Mouse (Mus musculus) CH12F3 (cell line): Measurements from ENCODE around the gene Gpr156.
"Not testable (repeated sequence)": the region's sequence is repeated elsewhere in the genome, so short reads cannot be mapped to it uniquely, and the experiment has no call there.

ENCODE experiments used
- in situ Hi-C: fragments of 300-500 bp; cut with MboI; formaldehyde crosslinking; loops from 2 replicates; pipeline ENCODE4 v1.14.3; 2020; ENCODE audit warnings: low sequenced_read_pairs

The Gpr156 gene

GRCm38 (mm10) chr16:37990553-37991344, 74.5 kb downstream of the Gpr156 start:
- in situ Hi-C loops, result loop anchor here (25.0 kb wide), 1 partner anchor 197 kb away; no protein-coding TSS in a partner anchor

- in situ Hi-C loops, result loop anchor here (25.0 kb wide), 1 partner anchor 194 kb away; no protein-coding TSS in a partner anchor
These were observed 76.5 kb downstream of the Gpr156 start for GRCm38 (mm10) chr16:37992806-37993205.

DNA sequence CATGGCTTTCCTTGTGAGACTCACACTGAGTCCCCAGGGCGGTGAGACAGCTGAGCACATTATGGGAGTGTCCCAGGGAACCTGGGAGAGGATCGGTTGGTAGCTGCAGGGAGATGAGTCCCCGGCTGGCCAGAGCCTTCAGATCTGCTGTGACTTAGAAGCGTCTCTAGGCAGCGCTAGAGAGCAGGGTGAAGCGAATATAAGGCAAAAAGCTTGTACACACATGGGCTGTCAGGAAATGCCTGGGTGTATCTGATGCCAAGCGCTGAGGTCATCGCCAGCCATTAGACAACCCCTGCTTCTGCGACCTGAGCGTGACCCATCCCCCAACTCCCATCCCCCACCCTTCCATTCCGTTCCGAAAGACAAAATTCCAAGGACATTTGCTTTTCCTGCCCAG, 78.4 kb downstream of the Gpr156 start:
- in situ Hi-C loops, result loop anchor here (25.0 kb wide), 1 partner anchor 193 kb away; no protein-coding TSS in a partner anchor

GRCm38 (mm10) chr16:37997771-37998170, 81.5 kb downstream of the Gpr156 start:
- in situ Hi-C loops, result loop anchor here (25.0 kb wide), 1 partner anchor 190 kb away; no protein-coding TSS in a partner anchor

DNA sequence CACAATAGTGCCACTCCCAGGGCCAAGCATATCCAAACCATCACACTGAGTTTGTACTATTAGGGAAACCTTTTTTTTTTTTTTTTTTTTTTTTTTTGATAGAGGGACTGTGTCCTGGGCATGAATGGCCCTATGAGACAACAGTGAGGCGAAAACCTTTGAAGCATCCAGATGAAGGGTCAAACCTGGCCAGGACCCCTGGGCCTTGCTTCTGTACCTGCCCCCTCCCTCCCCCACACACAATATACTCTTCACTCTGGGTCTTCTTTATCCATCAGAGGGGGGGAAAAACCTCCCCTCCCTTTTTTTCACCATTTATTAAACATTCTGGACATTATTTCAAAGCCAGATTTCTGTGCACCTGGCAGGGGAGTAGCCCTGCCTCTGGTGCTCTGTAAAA, 83.5 kb downstream of the Gpr156 start:
- in situ Hi-C loops, result loop anchor here (25.0 kb wide), 1 partner anchor 188 kb away; no protein-coding TSS in a partner anchor

GRCm38 (mm10) chr16:38000178-38000577, 83.9 kb downstream of the Gpr156 start:
- in situ Hi-C loops, result no loop called here

DNA sequence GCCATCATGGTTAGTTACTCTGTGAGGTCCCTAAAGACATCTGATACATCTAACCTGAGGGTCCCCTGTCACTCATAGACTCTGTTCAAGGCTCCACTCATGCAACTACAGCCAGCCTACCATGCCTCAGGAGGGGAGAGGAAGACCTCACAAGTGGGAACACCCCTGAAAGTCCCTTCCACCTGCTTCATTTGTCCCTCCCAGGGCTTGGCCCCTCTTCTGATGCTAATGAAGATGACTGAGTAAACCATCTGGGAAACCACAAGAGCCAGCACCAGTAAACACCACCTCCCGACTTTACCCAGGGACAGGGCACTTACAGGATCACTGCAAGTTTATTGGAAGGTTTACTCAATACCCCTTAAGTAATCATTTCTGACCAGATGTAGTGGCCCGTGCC, 85.5 kb downstream of the Gpr156 start:
- in situ Hi-C loops, result no loop called here

DNA sequence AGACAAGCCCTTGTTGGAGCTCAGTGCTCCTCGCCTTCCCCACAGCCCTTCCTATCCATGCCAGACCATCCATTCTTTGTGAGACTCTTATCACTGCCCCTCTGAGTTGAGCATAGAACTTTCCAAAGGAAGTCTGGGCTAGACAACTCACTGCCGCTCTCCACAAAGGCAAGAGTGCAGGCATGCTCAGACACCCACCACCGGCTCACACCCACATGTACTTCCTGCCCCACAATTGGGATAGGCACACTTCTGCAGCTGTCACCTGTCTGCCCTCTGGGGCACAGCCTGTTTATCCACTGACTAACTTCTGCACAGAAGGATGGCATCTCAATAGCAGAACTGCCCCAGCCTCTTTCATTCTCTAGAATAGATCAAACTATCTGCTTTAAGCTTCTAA, 86.2 kb downstream of the Gpr156 start:
- in situ Hi-C loops, result no loop called here

DNA sequence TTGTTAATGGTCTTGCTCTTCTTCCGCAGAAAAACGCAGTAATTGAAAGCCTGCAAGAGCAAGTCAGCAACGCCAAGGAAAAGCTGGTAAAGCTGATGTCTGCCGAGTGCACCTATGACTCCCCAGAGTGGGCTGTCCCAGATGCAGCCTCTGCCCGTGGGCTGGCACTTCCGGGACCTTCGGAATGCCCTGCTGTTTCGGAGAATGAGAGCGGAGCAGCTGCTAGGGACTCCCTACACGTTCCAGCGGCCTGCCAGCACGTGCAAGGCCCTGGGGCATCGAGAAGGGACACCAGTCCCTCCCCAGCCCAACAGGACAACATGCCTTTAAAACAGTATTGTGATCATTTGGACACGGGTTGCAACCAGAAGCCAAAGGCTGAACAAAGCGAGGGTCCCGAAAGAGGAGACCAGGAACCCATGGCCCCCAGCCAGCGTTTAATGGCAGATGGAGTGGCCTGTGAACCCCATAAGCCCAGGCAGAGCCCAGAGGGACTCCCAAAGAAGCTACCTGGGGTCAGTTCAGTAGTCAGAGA, 88.3 kb downstream of the Gpr156 start:
- in situ Hi-C loops, result no loop called here

GRCm38 (mm10) chr16:38005471-38005870, 89.2 kb downstream of the Gpr156 start:
- in situ Hi-C loops, result no loop called here

DNA sequence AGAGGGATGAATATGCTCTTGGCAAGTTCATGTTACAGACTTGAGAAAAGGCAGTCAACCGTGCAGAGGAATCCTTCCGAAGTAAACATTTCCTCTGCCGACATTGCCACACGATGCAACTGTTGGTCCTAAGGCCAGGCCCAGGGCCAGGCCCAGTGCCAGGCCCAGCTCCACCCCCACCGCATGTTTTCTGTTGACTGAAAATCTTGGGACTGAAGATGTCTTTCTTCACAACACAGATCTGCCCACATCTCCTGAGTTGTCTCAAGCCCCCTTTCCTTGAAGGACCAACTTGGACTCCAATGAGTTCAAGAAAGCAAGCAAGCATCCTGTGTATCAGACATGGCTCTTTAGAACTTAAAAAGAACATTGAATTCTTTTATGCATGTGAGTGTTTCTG, 92.1 kb downstream of the Gpr156 start:
- in situ Hi-C loops, result no loop called here

- in situ Hi-C loops, result no loop called here
These were observed 92.9 kb downstream of the Gpr156 start for GRCm38 (mm10) chr16:38009041-38009825.

DNA sequence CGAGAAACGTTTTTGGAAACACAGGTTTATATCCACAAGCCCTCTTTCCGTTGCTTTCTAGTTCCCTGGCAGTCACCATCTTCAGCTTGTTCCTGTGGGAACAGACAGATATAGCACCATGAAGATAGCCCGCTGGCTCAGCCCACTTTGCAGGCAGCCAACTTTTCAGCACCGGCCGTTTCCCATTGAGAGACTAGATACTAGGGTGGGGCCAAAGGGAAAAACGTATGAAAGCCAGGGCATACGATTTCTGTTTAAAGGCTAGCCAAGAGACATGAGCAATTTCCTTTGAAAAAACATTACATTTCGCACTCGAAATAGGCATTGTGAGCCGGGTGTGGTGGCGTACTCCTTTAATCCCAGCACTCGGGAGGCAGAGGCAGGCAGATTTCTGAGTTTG, 95.2 kb downstream of the Gpr156 start:
- in situ Hi-C loops, result no loop called here

DNA sequence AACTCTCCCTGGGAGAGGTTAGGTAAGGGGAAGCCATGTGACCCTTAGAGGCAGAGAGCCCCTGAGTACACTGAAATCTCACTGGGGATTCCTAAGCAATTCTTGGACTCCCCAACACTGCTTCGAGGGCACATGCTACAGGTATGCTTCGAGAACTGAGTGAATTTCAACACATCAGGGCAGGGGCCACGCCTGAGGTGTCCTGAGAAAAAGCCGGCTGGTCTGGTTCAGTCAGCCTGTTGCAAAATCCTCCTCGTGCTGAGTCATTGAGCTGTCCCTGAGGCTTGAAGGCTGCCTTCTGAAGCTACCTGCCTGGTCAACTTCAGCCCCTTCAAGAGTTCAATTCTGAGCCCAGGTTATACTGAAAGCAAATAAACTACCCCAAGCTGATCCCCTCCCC, 96.1 kb downstream of the Gpr156 start:
- in situ Hi-C loops, result no loop called here

GRCm38 (mm10) chr16:38012891-38013290, 96.6 kb downstream of the Gpr156 start:
- in situ Hi-C loops, result no loop called here

DNA sequence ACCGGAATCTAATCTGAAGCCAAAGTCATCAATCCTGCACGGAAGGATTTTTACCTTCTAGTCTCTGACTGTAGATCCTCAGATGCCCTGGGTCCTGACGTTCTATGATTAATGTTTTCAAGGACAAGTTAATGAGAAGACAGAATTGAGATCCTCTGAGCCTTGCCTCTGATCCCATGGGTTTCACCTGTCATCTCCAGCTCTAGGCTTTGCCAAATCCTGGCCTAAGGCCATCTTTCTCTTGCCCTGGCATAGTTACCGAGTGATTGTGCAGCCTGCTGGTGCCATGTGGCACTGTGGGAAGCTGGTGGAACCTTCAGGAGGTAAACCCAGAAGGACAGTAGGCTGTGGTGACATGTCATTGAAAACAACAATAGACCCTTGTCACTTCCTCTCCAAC, 98.7 kb downstream of the Gpr156 start:
- in situ Hi-C loops, result no loop called here

- in situ Hi-C loops, result no loop called here
These were observed 100.7 kb downstream of the Gpr156 start for GRCm38 (mm10) chr16:38016928-38017524.

GRCm38 (mm10) chr16:38017958-38018376, 101.7 kb downstream of the Gpr156 start:
- in situ Hi-C loops, result no loop called here

GRCm38 (mm10) chr16:38032644-38033043, 116.3 kb downstream of the Gpr156 start:
- in situ Hi-C loops, result no loop called here

DNA sequence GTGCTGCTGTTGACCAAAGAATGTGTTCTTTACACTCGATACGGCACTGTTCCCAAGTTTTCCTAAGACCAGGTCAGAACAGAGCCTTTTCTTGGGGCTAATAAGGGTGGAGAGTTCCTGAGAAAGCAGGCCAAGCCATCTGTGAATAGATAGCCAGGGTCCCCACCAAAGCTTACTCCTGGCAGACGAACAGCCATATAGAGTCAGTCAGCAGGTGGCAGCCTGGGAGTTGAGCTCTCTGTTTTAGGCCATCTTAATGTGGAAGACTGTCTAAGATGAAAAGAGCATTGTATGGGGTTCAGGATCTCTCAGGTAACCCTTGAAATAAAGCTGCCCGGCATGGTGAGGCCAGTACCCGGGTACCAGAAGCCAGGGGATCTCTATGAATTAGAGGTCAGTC, 116.8 kb downstream of the Gpr156 start:
- in situ Hi-C loops, result no loop called here

DNA sequence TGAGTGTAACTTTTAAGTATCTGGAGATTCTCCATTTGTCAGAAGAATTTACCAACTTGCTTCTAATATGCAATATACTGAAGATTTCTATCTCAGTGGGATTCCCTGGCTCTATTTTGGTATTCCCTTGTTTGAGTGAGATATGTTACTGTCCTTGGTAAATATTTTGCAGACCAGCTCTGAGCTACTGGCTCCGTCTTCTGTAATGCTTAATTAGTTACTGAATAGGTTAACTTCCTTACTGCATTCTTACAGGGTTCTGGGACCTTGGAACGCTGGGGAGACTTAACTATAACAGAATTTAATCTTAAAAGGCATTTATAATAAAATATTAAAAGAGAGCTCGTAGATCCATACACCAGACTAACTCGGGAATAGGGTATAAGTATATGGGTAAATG, 121.8 kb downstream of the Gpr156 start:
- in situ Hi-C loops, result not testable (repeated sequence)
